Mouse (Mus musculus) liver, embryonic 16.5 days (tissue): ENCODE results near the gene Faap100. TPM values are rescaled to one million over a fixed set of nuclear protein-coding genes. Genes with fewer than 3 reads are reported as not detected.
A peak's percentile ranks its signal among the peaks of the same experiment; 100 is the strongest.
"Not testable (repeated sequence)": the region's sequence is repeated elsewhere in the genome, so short reads cannot be mapped to it uniquely, and the experiment has no call there.

Experiments used
- ATAC-seq: fragments of 200-750 bp; cut with Nextera tagmentation; 2 replicates; pipeline ENCODE4 v1.8.0; 2017; ENCODE audit warnings: low read depth, mild to moderate bottlenecking, moderate number of reproducible peaks, moderate library complexity
- H3K27ac ChIP-seq: fragments of 300-500 bp; sonication (generic); 2 replicates; pipeline ENCODE4 v1.5.1; 2014; ENCODE audit warnings: mild to moderate bottlenecking, low read length
- H3K27me3 ChIP-seq: fragments of 300-500 bp; sonication (generic); 2 replicates; pipeline ENCODE4 v1.6.1; 2014; ENCODE audit warnings: low read depth, low read length, mixed read lengths; ENCODE audit not compliant: control insufficient read depth, insufficient read depth
- H3K36me3 ChIP-seq: fragments of 300-500 bp; sonication (generic); 2 replicates; pipeline ENCODE4 v1.6.1; 2014; ENCODE audit warnings: mild to moderate bottlenecking; ENCODE audit not compliant: control insufficient read depth, insufficient read depth
- H3K4me1 ChIP-seq: fragments of 300-500 bp; sonication (generic); 2 replicates; pipeline ENCODE4 v1.6.1; 2014; ENCODE audit warnings: low read depth, low read length, mixed read lengths; ENCODE audit not compliant: control insufficient read depth
- H3K4me2 ChIP-seq: fragments of 300-500 bp; sonication (generic); 2 replicates; pipeline ENCODE4 v1.6.1; 2014; ENCODE audit warnings: low read depth, low read length, mixed read lengths
- H3K4me3 ChIP-seq: fragments of 300-500 bp; sonication (generic); 2 replicates; pipeline ENCODE4 v1.5.1; 2014; ENCODE audit warnings: low read depth, mild to moderate bottlenecking, low read length
- H3K9ac ChIP-seq: fragments of 300-500 bp; sonication (generic); 2 replicates; pipeline ENCODE4 v1.6.1; 2014; ENCODE audit warnings: low read depth, low read length
- H3K9me3 ChIP-seq: fragments of 300-500 bp; sonication (generic); replicated peaks from 2 replicates; pipeline ENCODE4 v1.6.1; 2016; ENCODE audit warnings: low read length; ENCODE audit not compliant: control insufficient read depth
- WGBS: fragments of 180-500 bp; shearing (Covaris S2); extraction: QIAGEN DNeasy Blood & Tissue Kit; methylation state at CpG from one replicate; pipeline ENCODE4 v1.1.7; 2014; ENCODE audit not compliant: insufficient replicate concordance; 5-methylcytosine and 5-hydroxymethylcytosine counted together
- polyA plus RNA-seq: library from polyadenylated mRNA; unstranded; fragments of >200 nt; fragmentation: Nextera tagmentation; extraction: Ambion mirVana; gene quantifications from 2 replicates; pipeline ENCODE4 v1.2.1, GENCODE M21; 2015

Faap100 gene
- polyA plus RNA-seq: 6.0 and 6.5 TPM in 2 replicates

DNA sequence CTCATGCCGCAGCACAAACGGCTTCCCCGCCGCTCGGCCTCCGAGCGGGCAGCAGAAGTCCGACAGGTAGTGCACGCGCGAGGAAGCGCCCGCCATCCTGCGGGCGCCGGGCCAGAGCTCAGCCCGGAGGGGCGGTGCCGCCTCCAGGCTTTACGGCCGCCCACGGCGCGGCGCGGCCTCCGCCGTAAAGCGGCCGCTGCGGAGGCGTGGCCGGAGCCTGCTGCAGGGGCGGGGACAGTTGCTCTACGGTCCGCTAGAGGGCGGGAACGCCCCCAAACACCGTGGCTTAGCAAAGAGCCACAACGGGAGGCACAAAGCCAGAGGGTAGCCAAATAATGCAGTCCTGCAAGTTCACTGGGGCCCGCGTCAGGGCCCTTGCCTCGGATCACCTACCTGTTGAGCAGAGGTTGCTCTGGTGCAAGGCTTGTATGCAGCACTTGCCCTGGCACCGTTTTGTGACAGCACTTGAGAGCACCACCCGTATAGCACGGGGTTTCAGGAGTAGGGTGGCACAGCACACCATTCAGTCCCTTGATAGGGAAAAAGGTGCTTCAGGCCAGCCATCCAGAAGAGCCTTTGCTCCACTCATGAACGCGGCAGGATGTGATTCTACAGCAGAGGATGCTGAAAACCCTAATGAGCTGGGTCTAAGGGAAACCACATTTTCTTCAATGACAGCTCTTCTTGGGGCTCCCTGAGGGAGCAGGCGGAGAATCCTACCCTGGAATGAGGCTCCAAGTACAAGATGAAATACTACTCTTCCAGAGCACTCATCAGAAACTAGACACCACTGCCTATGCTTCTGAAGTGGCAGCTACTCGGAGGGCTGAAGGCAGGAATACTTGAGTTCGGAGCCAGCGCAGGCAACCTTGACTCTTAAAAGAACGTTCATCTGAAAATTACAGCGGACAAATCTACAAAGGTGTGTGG, at the start of gene Faap100:
Gene Faap100, minus strand, starts transcription at position 154 of the 930 bp plus-strand sequence.
- peaks cover 26% of the 10 kb centered on the region for H3K36me3 ChIP-seq
- peak within 1 kb of the TSS; percentile 99 for H3K4me2 ChIP-seq
- peak; percentile 92 for ATAC-seq
- H3K9ac ChIP-seq: peak within 1 kb of the TSS; percentile 70
- H3K27ac ChIP-seq: peak within 1 kb of the TSS; percentile 26; the same call in 1 of the 2 replicates
- WGBS: 10% methylated on average over 54 of the region's 54 CpGs
- no peaks in the 10 kb centered on the region for H3K27me3 ChIP-seq
- H3K4me3 ChIP-seq: peak within 1 kb of the TSS; percentile 75
- no peaks in the 10 kb centered on the region for H3K9me3 ChIP-seq
- peaks cover 19% of the 10 kb centered on the region for H3K4me1 ChIP-seq

GRCm38 (mm10) chr11:120426727-120427126, 48.2 kb upstream of the Faap100 start:
- Histone ChIP-seq H3K9me3 (no peaks in the 10 kb centered on the region), H3K36me3 (peaks cover 58% of the 10 kb centered on the region), H3K4me1 (no peaks in the 10 kb centered on the region; the same call in 1 of the 2 replicates), H3K27me3 (no peaks in the 10 kb centered on the region), H3K27ac (no peak overlapping the region), H3K4me2 (no peak overlapping the region), H3K9ac (no peak overlapping the region), H3K4me3 (no peak overlapping the region)
- 77% methylated on average over 3 of the region's 3 CpGs for WGBS
- ATAC-seq: no peak

GRCm38 (mm10) chr11:120423569-120424295, 45.2 kb upstream of the Faap100 start:
- Histone ChIP-seq H3K4me1 (no peaks in the 10 kb centered on the region; the same call in 1 of the 2 replicates), H3K27ac (no peak overlapping the region), H3K36me3 (peaks cover 73% of the 10 kb centered on the region), H3K4me2 (no peak overlapping the region), H3K9me3 (no peaks in the 10 kb centered on the region), H3K9ac (no peak overlapping the region), H3K27me3 (no peaks in the 10 kb centered on the region), H3K4me3 (no peak overlapping the region)
- 67% methylated on average over 9 of the region's 9 CpGs for WGBS
- ATAC-seq: no peak

- no peaks in the 10 kb centered on the region for H3K9me3 ChIP-seq
- no peak overlapping the region for H3K4me2 ChIP-seq
- no peaks in the 10 kb centered on the region for H3K27me3 ChIP-seq
- 74% methylated on average over 13 of the region's 13 CpGs for WGBS
- no peak overlapping the region for H3K4me3 ChIP-seq
- no peak for ATAC-seq
- peaks cover 70% of the 10 kb centered on the region for H3K36me3 ChIP-seq
- no peak overlapping the region for H3K9ac ChIP-seq
- no peaks in the 10 kb centered on the region; the same call in 1 of the 2 replicates for H3K4me1 ChIP-seq
- no peak overlapping the region for H3K27ac ChIP-seq
Measured at GRCm38 (mm10) chr11:120422651-120423568, 44.3 kb upstream of the Faap100 start.

DNA sequence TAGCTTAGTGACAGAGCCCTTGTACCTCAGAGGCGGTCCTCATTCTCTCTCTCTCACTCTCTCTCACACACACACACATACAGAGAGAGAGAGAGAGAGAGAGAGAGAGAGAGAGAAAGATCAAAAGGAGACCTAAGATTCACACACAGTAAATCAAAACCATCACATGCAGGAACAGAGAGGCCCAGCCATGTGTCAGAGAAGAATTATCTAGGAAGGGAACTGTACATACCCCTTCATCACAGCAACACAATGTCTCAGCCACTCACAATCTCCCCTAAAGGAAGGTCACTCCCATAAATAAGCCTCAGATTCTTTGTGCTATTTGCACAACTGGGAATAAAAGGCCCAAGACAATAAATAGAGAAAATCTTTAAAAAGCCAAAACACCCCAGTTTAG, 40.0 kb upstream of the Faap100 start:
- Histone ChIP-seq H3K27ac (no peak overlapping the region), H3K27me3 (no peaks in the 10 kb centered on the region), H3K4me1 (no peaks in the 10 kb centered on the region; the same call in 1 of the 2 replicates), H3K9ac (no peak overlapping the region), H3K4me2 (no peak overlapping the region), H3K9me3 (no peaks in the 10 kb centered on the region), H3K4me3 (no peak overlapping the region), H3K36me3 (peaks cover 67% of the 10 kb centered on the region)
- no peak for ATAC-seq
- 84% methylated on average over 1 of the region's 1 CpGs for WGBS

GRCm38 (mm10) chr11:120417852-120418251, 39.3 kb upstream of the Faap100 start:
- Histone ChIP-seq H3K4me1 (no peaks in the 10 kb centered on the region; the same call in 1 of the 2 replicates), H3K4me2 (no peak overlapping the region), H3K27ac (no peak overlapping the region), H3K36me3 (peaks cover 68% of the 10 kb centered on the region), H3K9me3 (no peaks in the 10 kb centered on the region), H3K27me3 (no peaks in the 10 kb centered on the region), H3K9ac (no peak overlapping the region), H3K4me3 (no peak overlapping the region)
- 85% methylated on average over 7 of the region's 7 CpGs for WGBS
- ATAC-seq: no peak

GRCm38 (mm10) chr11:120413621-120414020, 35.1 kb upstream of the Faap100 start:
- H3K4me3 ChIP-seq, H3K9me3 ChIP-seq, H3K27me3 ChIP-seq, ATAC-seq, H3K4me1 ChIP-seq, H3K27ac ChIP-seq, H3K4me2 ChIP-seq, H3K9ac ChIP-seq: not testable (repeated sequence)
- WGBS: 92% methylated on average over 7 of the region's 10 CpGs
- peaks cover 74% of the 10 kb centered on the region for H3K36me3 ChIP-seq

- peaks cover 70% of the 10 kb centered on the region for H3K36me3 ChIP-seq
- H3K27me3 ChIP-seq: no peaks in the 10 kb centered on the region
- H3K4me1 ChIP-seq: peaks cover 17% of the 10 kb centered on the region
- no peak overlapping the region for H3K4me2 ChIP-seq
- no peaks in the 10 kb centered on the region for H3K9me3 ChIP-seq
- H3K27ac ChIP-seq: 0 out of 2 replicates have a peak overlapping the region, but pooled peaks have one; percentile 1
- no peak overlapping the region for H3K9ac ChIP-seq
- ATAC-seq: no peak
- H3K4me3 ChIP-seq: no peak overlapping the region
- WGBS: 52% methylated on average over 1 of the region's 1 CpGs
Measured at GRCm38 (mm10) chr11:120406445-120406844, 27.9 kb upstream of the Faap100 start.
